Mouse (Mus musculus) limb, embryonic 12.5 days (tissue): ENCODE data around the gene Olig2. TPM values are rescaled to one million over a fixed set of nuclear protein-coding genes. Genes with fewer than 3 reads are reported as not detected.

ENCODE experiments used
- ATAC-seq: fragments of 200-750 bp; cut with Nextera tagmentation; 2 replicates; pipeline ENCODE4 v1.8.0; 2017; ENCODE audit warnings: low read depth, moderate TSS enrichment; ENCODE audit not compliant: insufficient number of reproducible peaks, insufficient read depth, low FRiP score, low TSS enrichment
- H3K27ac ChIP-seq: fragments of 300-500 bp; sonication (generic); 2 replicates; pipeline ENCODE4 v1.5.1; 2016; ENCODE audit warnings: mild to moderate bottlenecking, moderate library complexity
- H3K27me3 ChIP-seq: fragments of 300-500 bp; sonication (generic); 2 replicates; pipeline ENCODE4 v1.6.1; 2016; ENCODE audit warnings: mild to moderate bottlenecking, moderate library complexity
- H3K36me3 ChIP-seq: fragments of 300-500 bp; sonication (generic); 2 replicates; pipeline ENCODE4 v1.6.1; 2016; ENCODE audit warnings: mild to moderate bottlenecking, moderate library complexity
- H3K4me1 ChIP-seq: fragments of 300-500 bp; sonication (generic); replicated peaks from 2 replicates; pipeline ENCODE4 v1.6.1; 2016
- H3K4me2 ChIP-seq: fragments of 300-500 bp; sonication (generic); 2 replicates; pipeline ENCODE4 v1.6.1; 2016; ENCODE audit warnings: mild to moderate bottlenecking, moderate library complexity
- H3K4me3 ChIP-seq: fragments of 300-500 bp; sonication (generic); replicated peaks from 2 replicates; pipeline ENCODE4 v1.5.1; 2016; ENCODE audit warnings: mild to moderate bottlenecking
- H3K9ac ChIP-seq: fragments of 300-500 bp; sonication (generic); replicated peaks from 2 replicates; pipeline ENCODE4 v1.6.1; 2016; ENCODE audit warnings: mild to moderate bottlenecking, moderate library complexity
- H3K9me3 ChIP-seq: fragments of 300-500 bp; sonication (generic); 2 replicates; pipeline ENCODE4 v1.6.1; 2016; ENCODE audit warnings: mild to moderate bottlenecking, moderate library complexity
- WGBS: fragments of 180-500 bp; shearing (Covaris S2); methylation state at CpG from one replicate; pipeline ENCODE4 v1.1.7; 2016; 5-methylcytosine and 5-hydroxymethylcytosine counted together
- polyA plus RNA-seq: library from polyadenylated mRNA; unstranded; fragments of >200 nt; fragmentation: Nextera tagmentation; extraction: Ambion mirVana; gene quantifications from 2 replicates; pipeline ENCODE4 v1.2.1, GENCODE M21; 2016

Gene Olig2
- 0.13 TPM in 1 of 2 replicates, not detected in the other for polyA plus RNA-seq

GRCm38 (mm10) chr16:91225233-91226037 lies at the start of gene Olig2:
Gene Olig2, plus strand, starts transcription at chr16:91225457.
- Histone ChIP-seq H3K27me3 (peaks cover 100% of the 10 kb centered on the region), H3K27ac (no peak within 1 kb of the TSS), H3K9ac (0 out of 2 replicates have a peak within 1 kb of the TSS, but pooled peaks have one; percentile 27), H3K36me3 (no peaks in the 10 kb centered on the region), H3K4me1 (peaks cover 37% of the 10 kb centered on the region), H3K4me2 (peak within 1 kb of the TSS; percentile 52), H3K4me3 (peak within 1 kb of the TSS; percentile 31), H3K9me3 (no peaks in the 10 kb centered on the region)
- peak; percentile 80 for ATAC-seq
- under 1% methylated on average over 53 of the region's 53 CpGs for WGBS

- Histone ChIP-seq H3K36me3 (no peaks in the 10 kb centered on the region), H3K27me3 (peaks cover 39% of the 10 kb centered on the region)
- no peak for ATAC-seq
Observed at GRCm38 (mm10) chr16:91175892-91176291, 49.4 kb upstream of the Olig2 start.

GRCm38 (mm10) chr16:91187046-91187445 lies 38.2 kb upstream of the Olig2 start:
- Histone ChIP-seq H3K4me3 (no peak overlapping the region), H3K27me3 (peaks cover 13% of the 10 kb centered on the region), H3K36me3 (no peaks in the 10 kb centered on the region), H3K27ac (no peak overlapping the region), H3K9me3 (no peaks in the 10 kb centered on the region), H3K4me1 (no peaks in the 10 kb centered on the region), H3K9ac (no peak overlapping the region), H3K4me2 (no peak overlapping the region)
- ATAC-seq = no peak
- WGBS = 19% methylated on average over 8 of the region's 8 CpGs

More at GRCm38 (mm10) chr16:91175892-91176291, 49.4 kb upstream of the Olig2 start:
- Histone ChIP-seq H3K9ac (no peak overlapping the region), H3K4me2 (no peak overlapping the region), H3K4me1 (peaks cover 24% of the 10 kb centered on the region), H3K4me3 (no peak overlapping the region), H3K9me3 (no peaks in the 10 kb centered on the region), H3K27ac (no peak overlapping the region)
- WGBS = 11% methylated on average over 8 of the region's 8 CpGs

- 53% methylated on average over 10 of the region's 10 CpGs for WGBS
Observed at GRCm38 (mm10) chr16:91187662-91188061, 37.6 kb upstream of the Olig2 start.

GRCm38 (mm10) chr16:91188304-91188703 lies 37.0 kb upstream of the Olig2 start:
- WGBS = 61% methylated on average over 12 of the region's 12 CpGs
- no peak overlapping the region for H3K4me3 ChIP-seq
- no peaks in the 10 kb centered on the region for H3K36me3 ChIP-seq
- H3K9ac ChIP-seq = no peak overlapping the region
- no peak overlapping the region for H3K27ac ChIP-seq
- 0 out of 2 replicates have a peak, but pooled peaks cover 5% of the 10 kb centered on the region for H3K4me1 ChIP-seq
- ATAC-seq = no peak
- H3K27me3 ChIP-seq = peaks cover 13% of the 10 kb centered on the region
- no peak overlapping the region for H3K4me2 ChIP-seq
- H3K9me3 ChIP-seq = no peaks in the 10 kb centered on the region

More at GRCm38 (mm10) chr16:91187662-91188061, 37.6 kb upstream of the Olig2 start:
- no peak for ATAC-seq
- peaks cover 13% of the 10 kb centered on the region for H3K27me3 ChIP-seq
- no peak overlapping the region for H3K4me2 ChIP-seq
- H3K4me1 ChIP-seq = 0 out of 2 replicates have a peak, but pooled peaks cover 2% of the 10 kb centered on the region
- H3K27ac ChIP-seq = no peak overlapping the region
- no peaks in the 10 kb centered on the region for H3K9me3 ChIP-seq
- H3K36me3 ChIP-seq = no peaks in the 10 kb centered on the region
- H3K4me3 ChIP-seq = no peak overlapping the region
- no peak overlapping the region for H3K9ac ChIP-seq

GRCm38 (mm10) chr16:91191233-91191632 lies 34.0 kb upstream of the Olig2 start:
- no peak overlapping the region for H3K9ac ChIP-seq
- H3K4me2 ChIP-seq = no peak overlapping the region
- H3K4me3 ChIP-seq = no peak overlapping the region
- H3K27ac ChIP-seq = no peak overlapping the region
- 82% methylated on average over 6 of the region's 6 CpGs for WGBS
- 0 out of 2 replicates have a peak, but pooled peaks cover 5% of the 10 kb centered on the region for H3K4me1 ChIP-seq
- ATAC-seq = no peak
- H3K9me3 ChIP-seq = no peaks in the 10 kb centered on the region
- H3K36me3 ChIP-seq = no peaks in the 10 kb centered on the region
- H3K27me3 ChIP-seq = peaks cover 14% of the 10 kb centered on the region; the same call in 1 of the 2 replicates

GRCm38 (mm10) chr16:91191663-91192237 lies 33.5 kb upstream of the Olig2 start:
- no peak overlapping the region for H3K27ac ChIP-seq
- no peak overlapping the region for H3K4me3 ChIP-seq
- 0 out of 2 replicates have a peak, but pooled peaks cover 5% of the 10 kb centered on the region for H3K4me1 ChIP-seq
- H3K27me3 ChIP-seq = peaks cover 14% of the 10 kb centered on the region; the same call in 1 of the 2 replicates
- no peaks in the 10 kb centered on the region for H3K36me3 ChIP-seq
- WGBS = 86% methylated on average over 9 of the region's 9 CpGs
- no peak for ATAC-seq
- no peak overlapping the region for H3K4me2 ChIP-seq
- H3K9ac ChIP-seq = no peak overlapping the region
- 0 out of 2 replicates have a peak, but pooled peaks cover 1% of the 10 kb centered on the region for H3K9me3 ChIP-seq

GRCm38 (mm10) chr16:91192672-91193354 lies 32.4 kb upstream of the Olig2 start:
- no peak overlapping the region for H3K27ac ChIP-seq
- peaks cover 8% of the 10 kb centered on the region; the same call in 1 of the 2 replicates for H3K9me3 ChIP-seq
- ATAC-seq = no peak
- no peaks in the 10 kb centered on the region for H3K36me3 ChIP-seq
- H3K27me3 ChIP-seq = peaks cover 14% of the 10 kb centered on the region; the same call in 1 of the 2 replicates
- WGBS = 31% methylated on average over 15 of the region's 15 CpGs
- H3K9ac ChIP-seq = no peak overlapping the region
- H3K4me3 ChIP-seq = no peak overlapping the region
- 0 out of 2 replicates have a peak, but pooled peaks cover 5% of the 10 kb centered on the region for H3K4me1 ChIP-seq
- H3K4me2 ChIP-seq = no peak overlapping the region

GRCm38 (mm10) chr16:91199815-91200214 lies 25.4 kb upstream of the Olig2 start:
- Histone ChIP-seq H3K4me2 (no peak overlapping the region), H3K27ac (no peak overlapping the region), H3K36me3 (no peaks in the 10 kb centered on the region), H3K4me3 (no peak overlapping the region), H3K9me3 (peaks cover 8% of the 10 kb centered on the region; the same call in 1 of the 2 replicates), H3K9ac (no peak overlapping the region), H3K4me1 (no peaks in the 10 kb centered on the region), H3K27me3 (peaks cover 9% of the 10 kb centered on the region; the same call in 1 of the 2 replicates)
- 83% methylated on average over 7 of the region's 7 CpGs for WGBS
- ATAC-seq = no peak

- H3K4me3 ChIP-seq = no peak overlapping the region
- 0 out of 2 replicates have a peak, but pooled peaks cover 5% of the 10 kb centered on the region for H3K27me3 ChIP-seq
- WGBS = 84% methylated on average over 3 of the region's 3 CpGs
- H3K4me2 ChIP-seq = no peak overlapping the region
- H3K9ac ChIP-seq = no peak overlapping the region
- no peaks in the 10 kb centered on the region for H3K9me3 ChIP-seq
- H3K27ac ChIP-seq = no peak overlapping the region
- no peaks in the 10 kb centered on the region for H3K36me3 ChIP-seq
- no peaks in the 10 kb centered on the region for H3K4me1 ChIP-seq
- ATAC-seq = no peak
Observed at GRCm38 (mm10) chr16:91202989-91203388, 22.3 kb upstream of the Olig2 start.

- peaks cover 6% of the 10 kb centered on the region for H3K4me1 ChIP-seq
- 64% methylated on average over 1 of the region's 1 CpGs for WGBS
Observed at GRCm38 (mm10) chr16:91206371-91206770, 18.9 kb upstream of the Olig2 start.

More at GRCm38 (mm10) chr16:91206371-91206770, 18.9 kb upstream of the Olig2 start:
- Histone ChIP-seq H3K4me2 (no peak overlapping the region), H3K9me3 (no peaks in the 10 kb centered on the region), H3K36me3 (no peaks in the 10 kb centered on the region), H3K27ac (no peak overlapping the region), H3K27me3 (peaks cover 21% of the 10 kb centered on the region), H3K4me3 (no peak overlapping the region), H3K9ac (no peak overlapping the region)
- no peak for ATAC-seq
